Mouse (Mus musculus) midbrain, embryonic 12.5 days (tissue): ENCODE measurements around the gene Pde3b. TPM values are rescaled to one million over a fixed set of nuclear protein-coding genes. Genes with fewer than 3 reads are reported as not detected.

ENCODE experiments used
- ATAC-seq: fragments of 200-750 bp; cut with Nextera tagmentation; 2 replicates; pipeline ENCODE4 v1.8.0; 2017; ENCODE audit warnings: low read depth, moderate TSS enrichment, moderate library complexity; ENCODE audit not compliant: low FRiP score
- H3K27ac ChIP-seq: fragments of 300-500 bp; sonication (generic); replicated peaks from 2 replicates; pipeline ENCODE4 v1.5.1; 2016; ENCODE audit warnings: mild to moderate bottlenecking
- H3K27me3 ChIP-seq: fragments of 300-500 bp; sonication (generic); 2 replicates; pipeline ENCODE4 v1.6.1; 2016; ENCODE audit warnings: mild to moderate bottlenecking
- H3K36me3 ChIP-seq: fragments of 300-500 bp; sonication (generic); 2 replicates; pipeline ENCODE4 v1.6.1; 2016
- H3K4me1 ChIP-seq: fragments of 300-500 bp; sonication (generic); 2 replicates; pipeline ENCODE4 v1.6.1; 2016
- H3K4me2 ChIP-seq: fragments of 300-500 bp; sonication (generic); replicated peaks from 2 replicates; pipeline ENCODE4 v1.6.1; 2016; ENCODE audit warnings: mild to moderate bottlenecking, moderate library complexity
- H3K4me3 ChIP-seq: fragments of 300-500 bp; sonication (generic); 2 replicates; pipeline ENCODE4 v1.5.1; 2016; ENCODE audit warnings: mild to moderate bottlenecking
- H3K9ac ChIP-seq: fragments of 300-500 bp; sonication (generic); replicated peaks from 2 replicates; pipeline ENCODE4 v1.6.1; 2016; ENCODE audit warnings: mild to moderate bottlenecking, moderate library complexity
- H3K9me3 ChIP-seq: fragments of 300-500 bp; sonication (generic); 2 replicates; pipeline ENCODE4 v1.6.1; 2016; ENCODE audit warnings: mild to moderate bottlenecking
- WGBS: fragments of 180-500 bp; shearing (Covaris S2); methylation state at CpG from one replicate; pipeline ENCODE4 v1.1.7; 2016; 5-methylcytosine and 5-hydroxymethylcytosine counted together
- polyA plus RNA-seq: library from polyadenylated mRNA; unstranded; fragments of >200 nt; fragmentation: Nextera tagmentation; extraction: Ambion mirVana; gene quantifications from 2 replicates; pipeline ENCODE4 v1.2.1, GENCODE M21; 2016

Gene Pde3b
- polyA plus RNA-seq, 1 experiment from 2014 or later: 9.9 TPM

DNA sequence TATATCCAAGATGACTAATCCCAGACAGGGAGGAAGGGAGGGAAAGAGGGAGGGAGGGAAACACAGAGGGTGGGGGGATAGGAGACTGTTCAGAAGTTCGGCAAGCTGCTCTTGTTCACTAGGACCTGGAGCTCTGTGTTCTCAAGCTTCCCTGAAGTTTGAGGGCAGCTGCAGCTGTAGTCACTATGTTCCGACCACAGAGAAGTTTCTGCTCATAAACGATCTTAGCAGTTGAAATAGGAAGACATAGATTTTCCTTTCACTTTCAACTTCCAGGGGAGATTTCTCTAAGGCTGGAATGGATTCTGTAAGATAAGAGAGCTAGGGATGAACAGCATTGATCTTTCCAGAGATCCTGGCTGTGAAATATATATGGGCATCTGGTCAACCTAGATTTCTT lies 161.8 kb downstream of the Pde3b start:
- H3K4me2 ChIP-seq: no peak overlapping the region
- no peak overlapping the region for H3K9ac ChIP-seq
- H3K27me3 ChIP-seq: no peaks in the 10 kb centered on the region
- ATAC-seq: no peak
- H3K27ac ChIP-seq: no peak overlapping the region
- H3K4me3 ChIP-seq: no peak overlapping the region
- H3K36me3 ChIP-seq: no peaks in the 10 kb centered on the region
- H3K4me1 ChIP-seq: no peaks in the 10 kb centered on the region
- WGBS: 90% methylated on average over 3 of the region's 3 CpGs
- no peaks in the 10 kb centered on the region for H3K9me3 ChIP-seq

DNA sequence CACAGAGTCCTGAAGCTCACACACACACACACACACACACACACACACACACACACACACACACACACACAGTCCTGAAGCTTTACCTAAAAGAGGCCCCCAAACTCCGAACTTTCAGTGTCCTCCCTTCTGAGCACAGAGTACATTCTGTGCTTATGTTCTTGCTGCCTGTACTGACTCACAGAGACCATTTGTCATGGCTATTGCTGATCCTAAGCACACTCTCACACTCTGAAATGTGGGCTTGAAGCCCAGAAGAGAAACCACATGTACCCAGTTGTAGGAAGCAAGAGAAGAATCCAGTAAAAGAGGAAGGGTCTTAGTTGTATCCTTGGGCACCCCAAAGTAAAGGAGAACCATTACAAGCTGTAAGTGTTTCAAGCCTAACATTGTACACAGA lies 162.6 kb downstream of the Pde3b start:
- Histone ChIP-seq H3K36me3 (no peaks in the 10 kb centered on the region), H3K27ac (no peak overlapping the region), H3K4me1 (no peaks in the 10 kb centered on the region), H3K9me3 (no peaks in the 10 kb centered on the region), H3K9ac (no peak overlapping the region), H3K27me3 (no peaks in the 10 kb centered on the region), H3K4me3 (no peak overlapping the region), H3K4me2 (no peak overlapping the region)
- no peak for ATAC-seq
- WGBS: 87% methylated on average over 1 of the region's 1 CpGs

DNA sequence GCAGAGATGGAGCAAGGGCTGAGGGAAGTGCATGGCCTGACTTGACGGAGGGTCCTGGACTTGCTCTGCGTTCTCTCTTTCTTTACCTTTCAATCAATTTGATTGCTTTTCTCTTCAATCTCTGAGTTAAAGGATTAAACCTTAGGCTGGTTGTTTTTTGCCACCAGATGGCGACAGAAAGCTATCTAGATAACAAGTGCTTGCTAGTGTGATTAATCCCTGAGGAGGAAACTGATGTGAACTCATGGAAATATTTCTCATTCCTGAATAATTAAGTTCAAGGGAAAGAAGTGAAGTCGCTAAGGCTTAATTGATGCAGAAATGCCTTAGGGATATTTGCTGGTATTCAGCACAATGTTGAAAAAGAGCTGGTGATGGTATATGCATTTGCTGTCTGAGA lies 165.3 kb downstream of the Pde3b start:
- H3K4me1 ChIP-seq: no peaks in the 10 kb centered on the region
- H3K27ac ChIP-seq: no peak overlapping the region
- no peaks in the 10 kb centered on the region for H3K9me3 ChIP-seq
- no peak for ATAC-seq
- H3K4me3 ChIP-seq: no peak overlapping the region
- 4% methylated on average over 4 of the region's 4 CpGs for WGBS
- no peaks in the 10 kb centered on the region for H3K27me3 ChIP-seq
- no peak overlapping the region for H3K4me2 ChIP-seq
- H3K9ac ChIP-seq: no peak overlapping the region
- no peaks in the 10 kb centered on the region for H3K36me3 ChIP-seq

- no peak for ATAC-seq
- Histone ChIP-seq H3K9me3 (no peaks in the 10 kb centered on the region), H3K27me3 (no peaks in the 10 kb centered on the region), H3K27ac (no peak overlapping the region), H3K4me1 (no peaks in the 10 kb centered on the region), H3K4me2 (no peak overlapping the region), H3K36me3 (no peaks in the 10 kb centered on the region), H3K9ac (no peak overlapping the region), H3K4me3 (no peak overlapping the region)
- 86% methylated on average over 5 of the region's 5 CpGs for WGBS
Measured at GRCm38 (mm10) chr7:114581200-114581599, 166.1 kb downstream of the Pde3b start.

DNA sequence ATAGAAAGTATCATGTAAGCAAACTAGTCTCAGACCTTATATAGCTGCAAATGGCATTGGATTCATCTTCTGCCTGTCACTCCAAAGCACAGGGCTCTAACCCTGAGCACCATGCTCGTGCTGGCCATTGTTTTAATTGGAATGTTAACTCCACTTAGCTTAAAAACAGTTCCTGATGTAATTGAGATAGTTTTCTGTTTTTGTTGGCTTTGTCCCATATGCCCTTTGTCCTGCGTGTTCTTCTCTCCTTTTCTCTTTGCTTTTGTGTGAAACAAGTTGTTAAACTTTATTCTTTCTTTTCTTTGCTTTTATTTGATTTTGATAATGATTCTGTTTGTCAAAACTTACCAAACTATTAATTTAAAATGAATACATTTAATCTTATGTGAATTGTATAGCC lies 167.4 kb downstream of the Pde3b start:
- no peak overlapping the region for H3K9ac ChIP-seq
- H3K27me3 ChIP-seq: no peaks in the 10 kb centered on the region
- no peaks in the 10 kb centered on the region for H3K4me1 ChIP-seq
- H3K4me3 ChIP-seq: no peak overlapping the region
- no peaks in the 10 kb centered on the region for H3K36me3 ChIP-seq
- 51% methylated on average over 2 of the region's 2 CpGs for WGBS
- H3K4me2 ChIP-seq: no peak overlapping the region
- H3K9me3 ChIP-seq: no peaks in the 10 kb centered on the region
- no peak for ATAC-seq
- no peak overlapping the region for H3K27ac ChIP-seq

Other genes with a start within 250 kb of the Pde3b start
- 97.2 and 101 TPM in 2 replicates for gene Copb1, start 160.6 kb upstream of the Pde3b start, polyA plus RNA-seq
- gene Psma1, start 139.2 kb upstream of the Pde3b start, polyA plus RNA-seq: 393 and 399 TPM in 2 replicates
- 1.2 and 1.4 TPM in 2 replicates for gene Cyp2r1, start 147.7 kb downstream of the Pde3b start, polyA plus RNA-seq
- gene Calca, start 221.1 kb downstream of the Pde3b start, polyA plus RNA-seq: 16.9 and 49.8 TPM in 2 replicates